Mouse (Mus musculus) spleen, postnatal 4 days (tissue): ENCODE measurements around the gene Itgb3.
A peak's percentile ranks its signal among the peaks of the same experiment; 100 is the strongest.

Experiments used
- DNase-seq, 2 experiments: peaks; one replicate each; pipeline ENCODE4 v3.0.0; 2022; ENCODE audit warnings: low spot score in 2 of 2

Itgb3 gene

DNA sequence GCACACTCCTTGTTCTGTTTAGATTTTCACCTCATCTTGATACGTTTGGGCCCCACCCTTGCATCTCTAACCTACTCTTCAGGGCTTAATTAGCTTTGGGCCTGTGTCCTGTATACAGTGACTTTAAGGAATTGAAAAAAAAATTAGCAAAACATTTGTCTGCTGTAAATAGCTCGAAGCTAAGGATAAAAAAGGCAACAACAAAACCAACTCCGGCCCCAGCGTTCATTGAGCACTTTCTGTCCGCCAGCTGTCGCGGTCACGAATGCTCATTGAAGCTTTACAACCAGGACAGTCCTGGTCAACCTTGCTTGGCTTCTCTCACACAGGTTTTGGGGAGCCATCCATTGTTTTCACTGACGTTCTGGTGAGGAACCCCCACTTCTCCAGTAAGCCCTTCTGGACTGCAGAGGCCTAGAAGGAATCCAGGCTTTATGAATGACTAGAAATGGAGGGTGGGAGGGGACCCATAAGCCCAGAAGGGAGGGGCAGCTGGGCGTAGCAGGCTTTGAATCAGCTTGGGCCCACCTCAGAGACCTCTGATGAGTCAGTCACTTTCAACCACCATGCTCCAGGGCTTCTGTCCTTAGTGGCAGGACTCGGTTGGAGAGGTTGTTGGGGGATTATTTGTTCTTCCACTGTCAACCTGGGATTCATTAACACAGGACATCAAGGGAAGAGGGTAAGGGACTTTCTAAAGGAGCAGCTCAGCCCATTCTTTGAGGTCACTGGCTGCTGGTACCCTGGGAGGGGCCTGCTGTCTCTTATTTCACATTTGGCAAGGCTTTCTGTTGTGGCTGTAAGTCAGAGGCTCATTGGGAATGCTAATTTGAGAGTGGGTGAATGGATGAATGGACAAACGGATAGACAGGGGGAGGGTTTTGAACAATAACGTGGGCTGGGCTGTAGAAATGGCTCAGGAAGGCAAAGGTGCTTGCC is 11.6 kb downstream of the Itgb3 start:
- no peak for DNase-seq

DNA sequence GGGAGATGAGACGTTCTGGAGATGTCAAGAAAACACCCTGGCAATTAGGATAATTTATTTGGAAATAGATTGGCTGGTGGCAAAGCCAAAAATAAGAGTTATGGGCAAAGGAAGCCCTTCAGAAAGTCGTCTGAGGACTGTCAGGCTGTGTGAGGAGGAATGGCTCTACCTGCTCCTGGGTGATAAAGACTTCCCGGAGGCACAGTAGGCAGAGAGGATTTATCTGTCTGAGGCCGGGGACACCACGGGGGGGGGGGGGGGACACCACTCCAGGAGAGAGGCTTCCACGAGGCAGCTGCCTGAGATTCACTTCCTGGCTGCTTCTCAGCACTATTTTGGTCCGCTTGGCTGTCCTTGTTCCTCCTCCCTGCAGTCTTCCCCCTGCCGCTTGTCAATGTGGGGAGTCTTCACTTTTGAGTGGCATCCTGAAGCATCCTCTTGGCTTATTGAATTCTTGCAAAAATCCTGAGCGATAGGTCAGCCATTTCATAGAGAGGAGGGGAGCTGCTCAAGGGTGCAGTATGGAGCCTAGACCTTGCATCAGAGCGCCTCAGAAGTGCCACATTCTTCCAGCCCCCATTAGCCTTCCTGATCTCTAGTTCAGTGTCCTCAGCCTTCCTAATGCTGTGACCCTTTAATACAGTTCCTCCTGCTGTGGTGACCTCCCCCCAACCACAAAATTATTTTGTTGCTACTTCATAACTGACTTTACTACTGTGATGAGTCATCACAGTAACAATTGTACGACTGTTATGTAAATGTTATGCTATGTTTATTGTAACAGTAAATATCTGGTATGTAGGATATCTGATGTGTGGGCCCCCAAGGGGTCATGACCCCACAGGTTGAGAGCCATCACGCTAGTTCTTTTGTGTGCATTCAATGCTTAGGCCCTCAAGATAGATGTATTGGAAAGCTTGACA is 14.5 kb downstream of the Itgb3 start:
- DNase-seq = no peak

DNA sequence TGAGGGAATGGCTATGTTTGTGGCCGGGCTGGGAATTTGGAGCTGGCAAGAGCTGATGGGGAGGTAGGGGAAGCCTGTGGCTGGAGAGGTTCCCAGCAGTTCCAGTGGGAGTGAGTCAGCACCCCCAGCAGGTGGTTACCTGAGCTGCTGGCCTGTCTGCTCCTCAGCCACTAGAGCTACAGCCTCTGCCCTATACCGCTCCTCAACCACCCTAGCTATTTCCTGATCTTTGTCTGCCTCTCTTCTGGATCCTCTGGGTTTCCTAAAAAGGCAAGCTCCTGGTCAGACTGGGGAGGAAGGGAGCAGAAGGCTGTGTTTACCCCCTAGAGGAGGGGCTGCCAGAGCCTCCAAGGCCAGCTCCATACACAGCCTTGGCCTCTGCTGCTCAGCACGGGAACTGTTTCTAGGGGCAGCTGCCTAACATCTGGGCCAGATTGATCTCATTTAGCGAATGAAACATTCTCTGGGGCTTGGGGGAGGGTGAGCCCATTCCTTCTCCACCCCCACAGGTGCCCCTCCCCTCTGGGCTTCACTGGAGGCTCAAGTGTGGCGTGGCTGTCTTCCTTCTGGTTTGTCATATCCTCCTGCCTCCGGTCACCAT is 17.1 kb downstream of the Itgb3 start:
- DNase-seq = no peak

DNA sequence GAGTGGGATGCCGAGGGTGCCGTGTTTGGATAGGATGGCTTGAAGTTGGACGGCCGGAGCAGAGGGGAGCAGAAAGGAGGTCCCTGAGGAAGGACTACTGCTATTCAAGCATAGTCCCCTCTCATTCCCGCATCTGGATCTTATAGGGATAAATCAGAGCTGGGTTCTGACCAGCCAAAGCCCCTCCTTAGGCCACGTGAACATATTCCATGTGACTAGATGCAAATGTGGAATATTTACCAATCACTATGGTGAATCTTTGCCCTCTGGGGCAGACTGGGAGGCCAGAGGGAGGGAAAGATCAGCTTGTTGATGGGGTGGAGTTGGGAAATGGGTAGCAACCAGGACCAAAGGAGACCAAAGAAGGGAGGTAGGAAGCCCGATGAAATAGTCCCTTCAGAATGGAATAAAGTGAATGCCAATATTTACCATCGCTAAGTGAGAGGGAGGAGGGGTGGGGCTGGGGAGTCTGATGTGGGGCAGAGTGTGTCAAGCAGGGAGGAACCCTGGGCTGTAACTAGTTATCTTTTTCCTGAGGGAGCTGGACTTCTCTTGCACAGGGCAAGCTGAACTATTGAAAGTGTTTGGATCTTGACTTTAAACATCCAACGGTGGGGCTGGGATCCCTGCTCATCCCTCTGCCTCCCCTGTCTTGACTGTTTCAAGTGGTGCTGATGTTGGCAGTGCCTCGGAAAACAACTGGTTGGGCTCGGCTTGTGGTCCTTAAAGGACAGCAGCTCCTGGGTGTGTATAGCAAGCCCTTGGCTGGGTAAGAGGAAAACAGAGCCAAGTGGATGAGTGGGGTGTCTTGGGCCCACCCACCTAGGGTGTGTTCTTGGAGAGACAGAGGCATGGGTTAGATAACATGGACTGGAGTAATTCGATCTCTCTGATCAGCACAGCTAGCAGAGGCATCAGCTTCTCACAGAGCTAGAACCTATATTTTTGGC is 17.9 kb downstream of the Itgb3 start:
- no peak for DNase-seq

DNA sequence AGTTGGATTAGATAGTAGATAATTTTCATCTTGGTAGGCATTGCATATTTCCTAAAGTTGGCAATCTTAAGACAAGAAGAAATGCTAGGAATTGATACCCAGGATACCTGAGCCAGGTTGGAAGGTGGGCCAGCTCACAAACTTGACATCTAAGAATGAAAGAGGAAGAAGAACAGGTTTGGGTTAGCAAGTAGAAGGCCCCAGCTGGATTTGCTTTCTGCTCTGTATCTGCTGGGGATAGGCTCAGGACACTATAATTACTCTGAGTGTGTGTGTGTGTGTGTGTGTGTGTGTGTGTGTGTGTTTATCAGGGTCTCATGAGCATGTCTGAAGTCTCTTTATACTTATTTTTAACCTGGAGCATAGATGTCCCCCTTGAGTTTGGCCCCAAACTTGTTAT is 18.8 kb downstream of the Itgb3 start:
- no peak for DNase-seq

DNA sequence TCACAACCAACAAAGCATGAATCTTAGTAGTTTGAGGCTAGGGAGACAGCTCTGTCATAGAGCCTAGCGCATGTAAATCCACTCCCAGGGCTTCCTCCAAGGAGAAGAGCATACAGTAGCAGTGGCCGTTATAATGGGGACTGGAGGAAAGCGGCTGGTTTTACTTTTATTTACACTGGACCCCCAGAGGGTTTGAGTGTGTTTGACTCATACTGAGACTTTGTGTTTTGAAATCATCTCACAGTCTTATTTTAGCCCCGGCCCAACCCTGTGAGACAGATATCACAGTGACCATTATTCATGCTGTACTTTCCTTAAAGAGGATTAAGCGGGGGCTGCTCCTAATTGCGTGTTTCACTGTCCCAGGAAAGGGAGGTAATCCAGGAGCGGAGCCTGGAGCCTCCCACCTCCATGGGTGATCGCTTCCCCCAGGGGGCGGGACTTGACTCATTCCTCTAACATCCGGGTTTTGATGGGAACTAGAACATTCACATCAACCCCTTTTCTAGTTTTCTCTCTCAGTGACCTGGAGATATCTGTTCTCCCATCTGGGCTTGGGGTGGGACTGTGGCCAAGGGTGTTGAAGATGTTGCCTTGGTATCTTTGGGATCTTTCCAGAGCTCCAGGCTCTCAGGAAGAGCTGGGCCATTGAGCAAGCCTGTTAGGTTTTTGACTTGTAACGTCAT is 20.0 kb downstream of the Itgb3 start:
- DNase-seq = no peak

DNA sequence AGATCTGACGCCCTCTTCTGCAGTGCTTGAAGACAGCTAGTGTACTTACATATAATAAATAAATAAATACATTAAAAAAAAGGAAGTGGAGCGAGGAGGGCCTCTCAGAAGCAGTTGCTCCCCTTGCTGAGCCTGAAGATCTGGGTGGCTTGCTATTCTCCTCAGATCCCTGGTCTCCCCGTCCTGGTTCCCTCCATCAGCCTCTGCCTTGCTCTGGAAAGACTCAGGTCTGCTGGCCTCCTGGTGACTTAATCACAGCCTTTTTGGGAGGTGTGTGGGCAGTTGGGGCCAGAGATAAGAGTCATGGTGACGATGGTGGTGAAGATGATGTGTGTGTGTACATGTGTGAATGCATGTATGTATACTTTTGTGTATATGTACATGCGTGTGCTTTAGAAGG is 20.8 kb downstream of the Itgb3 start:
- no peak for DNase-seq

DNA sequence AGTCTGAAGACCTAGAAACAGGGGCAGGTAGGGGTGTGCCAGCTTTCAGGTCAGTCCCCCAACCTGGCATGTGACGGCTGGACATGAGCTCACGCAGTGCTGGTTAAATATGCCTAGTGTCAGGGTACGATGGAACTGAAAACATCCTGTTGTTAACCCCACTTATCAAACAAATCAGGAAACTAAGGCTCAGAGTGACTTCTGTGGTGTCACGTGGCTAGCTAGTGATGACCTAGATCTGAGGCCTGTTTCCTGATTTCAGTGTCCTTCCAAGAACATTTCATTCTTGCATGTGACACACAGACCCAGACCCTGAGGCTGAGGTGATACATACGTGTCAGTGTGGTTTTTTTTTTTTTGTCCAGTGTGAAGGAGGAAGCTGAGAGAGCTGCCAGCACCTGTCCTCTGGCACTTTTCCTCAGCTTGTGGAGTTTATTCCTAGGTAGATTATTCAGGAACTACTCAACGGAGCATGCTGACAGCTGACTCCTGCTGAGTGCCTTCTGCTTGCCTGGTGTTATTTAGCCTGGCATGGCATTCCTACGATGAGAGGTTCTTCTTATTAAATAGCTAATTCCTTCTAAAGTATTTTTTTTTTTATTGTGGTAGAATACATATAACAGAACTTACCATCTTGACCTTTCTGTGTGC is 22.5 kb downstream of the Itgb3 start:
- DNase-seq = no peak

DNA sequence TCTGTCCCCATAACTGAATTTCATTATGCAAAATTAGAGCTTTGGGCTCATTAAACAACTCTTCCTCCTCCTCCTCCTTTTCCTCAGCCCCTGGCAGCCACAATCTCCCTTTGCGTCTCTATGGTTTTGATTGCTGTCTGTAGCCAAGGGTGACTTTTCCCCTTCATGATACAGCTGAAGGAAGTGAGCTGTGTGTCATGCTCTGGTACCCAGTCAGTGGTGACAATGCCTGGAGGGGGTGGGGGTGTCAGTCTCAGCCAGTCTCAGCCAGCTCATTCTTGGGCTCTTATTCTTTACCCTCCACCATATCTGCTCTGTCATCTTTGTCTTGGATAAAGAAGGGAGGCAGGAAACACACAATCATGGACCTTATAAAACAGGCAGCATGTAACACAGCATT is 23.5 kb downstream of the Itgb3 start:
- no peak for DNase-seq

DNA sequence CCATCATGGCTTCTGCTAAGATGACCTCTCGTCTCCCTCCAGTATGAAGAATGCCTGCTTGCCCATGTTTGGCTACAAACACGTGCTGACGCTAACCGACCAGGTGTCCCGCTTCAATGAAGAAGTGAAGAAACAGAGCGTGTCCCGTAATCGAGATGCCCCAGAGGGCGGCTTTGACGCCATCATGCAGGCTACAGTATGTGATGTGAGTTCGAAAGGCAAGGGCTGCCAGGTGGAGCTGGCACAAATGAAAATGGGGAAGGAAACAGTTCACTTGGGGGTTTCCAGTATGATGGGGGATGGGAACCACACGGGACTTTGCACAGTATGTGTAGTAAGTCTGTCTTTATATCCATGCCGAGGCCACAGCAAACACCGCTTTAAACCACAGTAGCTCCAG is 29.2 kb downstream of the Itgb3 start:
- DNase-seq = peak; percentile 53 to 76

DNA sequence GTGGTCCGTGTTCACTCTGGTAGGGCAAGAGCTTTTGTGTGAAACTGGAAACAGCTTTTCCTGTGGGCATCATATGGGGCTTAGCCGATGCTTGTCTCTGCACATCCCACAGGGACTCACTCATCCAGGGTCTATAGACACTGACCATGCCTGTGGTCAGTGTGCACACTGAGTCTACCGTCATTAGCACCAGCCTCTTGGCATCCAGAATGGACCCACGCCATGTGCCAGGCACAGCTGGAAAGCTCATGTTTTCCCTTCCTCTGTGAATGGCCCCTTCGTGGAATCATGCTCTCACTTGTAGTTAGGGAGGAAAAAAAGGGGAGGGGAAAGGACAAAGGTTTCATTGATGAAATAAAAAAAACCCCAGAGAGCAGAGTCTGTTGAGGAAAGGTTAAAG is 30.2 kb downstream of the Itgb3 start:
- DNase-seq = no peak

DNA sequence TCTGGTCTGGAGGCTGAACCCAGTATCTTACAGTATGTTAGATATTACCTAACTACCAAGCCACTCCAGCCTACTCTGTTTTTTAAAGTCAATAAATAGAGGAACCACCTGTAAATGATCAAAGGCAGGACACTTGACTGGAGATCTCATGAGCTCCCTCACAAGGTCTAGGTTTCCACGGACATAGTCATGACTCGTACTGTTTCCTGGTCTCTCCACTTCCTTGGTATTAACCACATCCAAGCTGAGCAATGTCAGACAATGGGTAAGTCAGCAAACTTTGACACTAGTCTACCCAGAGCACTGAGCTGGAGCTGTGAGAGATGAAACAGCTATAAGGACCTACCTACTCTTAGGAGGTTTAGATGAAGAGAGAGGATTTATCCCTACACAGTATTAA is 31.1 kb downstream of the Itgb3 start:
- no peak for DNase-seq

DNA sequence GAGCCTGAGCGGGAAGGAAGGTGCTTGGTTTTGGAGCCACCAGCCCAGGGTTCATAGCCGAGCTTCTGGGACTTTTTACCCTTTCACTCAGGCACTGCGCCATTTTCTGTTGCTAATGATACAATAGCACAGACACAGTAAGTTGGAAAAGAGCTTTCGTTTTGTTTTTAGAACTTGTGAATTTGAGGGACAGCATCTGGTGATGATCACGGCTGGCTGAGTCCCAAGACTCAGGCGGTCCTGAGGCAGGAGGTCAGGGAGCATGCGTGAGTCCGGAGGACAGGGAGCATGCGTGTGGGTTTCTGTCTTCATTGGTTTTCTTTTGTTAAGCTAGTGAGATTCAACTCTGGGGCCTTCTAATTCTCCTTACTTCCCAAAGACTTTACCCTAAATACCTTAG is 31.8 kb downstream of the Itgb3 start:
- DNase-seq = no peak

DNA sequence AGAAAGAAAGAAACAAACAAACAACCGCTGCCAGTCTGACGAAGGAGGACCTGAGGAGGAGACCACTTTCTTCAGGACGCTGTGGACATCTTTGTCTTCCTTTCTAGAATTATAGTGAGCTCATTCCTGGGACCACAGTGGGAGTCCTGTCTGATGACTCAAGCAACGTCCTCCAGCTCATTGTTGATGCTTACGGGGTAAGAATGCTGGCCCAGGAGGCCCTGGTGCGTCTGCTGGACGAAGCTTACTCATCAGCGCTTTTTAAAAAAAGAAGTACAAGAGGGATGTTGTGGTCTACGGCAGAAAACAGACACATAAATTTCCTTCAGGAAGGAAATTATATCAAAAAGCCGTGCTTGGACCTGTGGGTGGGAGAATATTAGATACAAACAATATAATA is 33.1 kb downstream of the Itgb3 start:
- no peak for DNase-seq

DNA sequence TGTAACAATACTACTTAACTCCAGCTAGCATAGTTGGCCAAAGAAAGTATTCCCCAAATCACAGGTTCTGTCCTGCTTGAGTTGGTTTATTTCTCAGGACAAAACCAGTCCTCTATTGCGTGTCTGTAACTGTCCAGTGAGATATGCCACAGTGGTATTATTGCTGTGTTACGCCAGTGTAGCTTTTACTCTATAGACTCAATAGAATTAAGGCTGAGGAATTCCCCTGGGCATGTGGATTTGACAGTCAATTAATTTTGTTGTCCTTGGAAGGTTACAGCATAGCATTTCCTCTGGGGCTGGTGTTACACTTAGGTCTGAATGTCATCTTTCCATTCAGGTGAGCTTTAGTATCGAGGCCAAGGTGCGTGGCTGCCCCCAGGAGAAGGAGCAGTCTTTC is 35.4 kb downstream of the Itgb3 start:
- no peak for DNase-seq

DNA sequence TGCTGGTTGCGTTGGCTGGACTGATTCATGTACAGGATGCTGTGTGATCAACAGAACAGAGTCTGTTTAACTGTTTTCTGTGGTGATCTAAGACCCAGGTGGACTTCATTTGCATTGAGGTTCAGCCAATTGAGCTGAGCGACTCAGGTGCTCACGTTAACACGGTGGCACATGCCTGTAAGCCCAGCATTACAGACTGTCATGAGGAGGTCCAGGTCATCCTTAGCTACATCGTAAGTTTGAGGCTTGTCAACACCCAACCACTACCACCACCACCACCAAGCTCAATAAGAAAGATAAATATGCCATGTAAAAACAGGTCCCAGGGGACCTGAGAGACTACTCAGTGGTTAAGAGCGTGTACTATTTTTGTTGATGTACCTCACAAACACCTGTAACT is 37.6 kb downstream of the Itgb3 start:
- no peak for DNase-seq

DNA sequence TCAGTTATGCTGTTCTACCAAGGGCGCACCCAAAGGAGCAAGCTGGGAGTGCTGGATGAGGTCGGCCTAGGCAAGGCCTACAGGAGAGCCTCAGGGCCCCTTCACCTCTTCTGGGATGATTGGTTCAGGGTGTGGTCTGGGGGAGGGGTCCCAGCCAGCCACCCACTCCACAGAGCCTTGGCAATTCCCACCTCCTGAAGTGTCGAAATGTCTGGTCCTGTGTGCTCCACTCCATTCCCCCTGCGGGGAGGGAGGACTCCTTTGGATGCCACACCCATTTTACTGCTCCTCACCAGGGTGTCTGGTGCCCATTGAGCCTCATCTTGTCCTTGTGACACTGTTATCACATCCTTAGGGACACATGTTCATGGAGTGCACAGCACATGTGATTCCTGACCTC is 38.4 kb downstream of the Itgb3 start:
- no peak for DNase-seq

DNA sequence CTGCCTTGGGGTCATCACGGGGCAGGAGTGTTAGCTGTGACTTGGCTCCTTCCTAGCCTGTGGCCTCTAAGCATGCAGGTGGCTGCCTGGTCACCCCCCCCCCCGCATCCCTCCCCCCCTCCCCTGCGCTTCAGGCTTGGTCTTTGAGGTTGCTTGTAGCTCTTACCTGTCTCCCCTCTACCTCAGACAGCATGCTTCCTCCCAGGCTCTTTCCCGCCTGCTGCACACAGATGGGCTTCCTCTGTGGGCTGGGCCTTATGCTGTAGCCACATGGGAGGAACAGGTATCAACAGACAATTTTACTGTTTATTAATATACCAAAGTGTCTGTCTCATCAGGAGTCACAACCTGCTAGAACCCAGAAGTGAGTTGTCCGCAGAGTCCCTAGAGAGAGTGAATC is 38.8 kb downstream of the Itgb3 start:
- DNase-seq = no peak

DNA sequence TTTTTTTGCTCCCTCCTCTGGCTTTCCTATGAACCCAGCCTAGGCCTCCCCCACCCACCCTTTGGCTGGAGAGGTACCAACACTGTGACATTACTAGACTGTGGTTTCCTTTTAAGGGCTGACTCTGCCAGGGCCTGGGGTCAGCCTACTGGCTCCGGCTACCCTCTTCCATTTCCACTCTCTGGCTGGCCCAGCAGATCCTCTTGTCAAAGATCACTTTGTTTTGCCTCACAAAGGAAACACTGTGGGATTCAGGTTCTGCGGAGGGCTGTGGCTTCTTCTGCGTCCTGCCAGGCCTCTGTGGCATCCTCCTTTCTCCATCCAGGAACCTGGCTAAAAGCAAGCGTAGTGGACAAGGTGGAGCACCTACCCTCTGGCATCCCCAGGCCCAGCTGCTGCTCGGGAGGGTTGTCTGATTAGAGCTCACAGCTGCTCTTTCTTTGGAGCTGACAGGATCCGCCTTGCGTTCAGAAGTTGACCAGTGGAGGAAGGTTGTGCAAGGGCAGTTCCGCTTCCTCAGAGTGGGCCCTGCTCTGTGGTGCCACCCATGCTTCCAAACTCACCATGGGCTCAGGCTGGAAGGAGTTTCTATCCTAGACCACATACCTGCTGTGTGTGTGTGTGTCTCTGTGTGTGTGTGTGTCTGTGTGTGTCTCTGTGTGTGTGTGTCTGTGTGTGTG is 39.5 kb downstream of the Itgb3 start:
- DNase-seq = no peak

DNA sequence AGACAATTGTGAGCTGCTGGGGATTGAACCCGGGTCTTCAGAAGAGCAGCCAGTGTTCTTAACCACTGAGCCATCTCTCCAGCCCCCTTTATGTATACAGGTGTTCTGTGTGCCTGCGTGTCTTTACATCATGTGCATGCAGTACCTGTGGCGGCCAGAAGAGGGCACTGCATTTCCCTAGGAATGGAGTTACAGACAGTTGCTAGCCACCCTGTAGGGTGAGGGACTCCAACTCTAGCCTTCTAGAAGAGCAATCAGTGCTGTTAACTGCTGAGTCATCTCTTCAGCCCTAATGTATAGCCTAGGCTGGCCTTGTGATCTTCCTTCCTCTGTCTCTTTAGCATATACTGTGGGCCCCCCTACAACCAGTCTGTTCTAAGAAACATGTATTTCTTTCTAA is 40.8 kb downstream of the Itgb3 start:
- DNase-seq = peak; percentile 66 to 88
